13 mouse cellular contexts compared by ENCODE assay signal in genomic region chr14:13459333-13459732, GRCm38 (mm10).
DNase-seq lines count a peak whose midpoint lies in the region; ATAC-seq and TF ChIP-seq lines count a peak whose summit lies in the region.
"Had no signal": no experiment of that assay in that cellular context is flagged by ENCODE, and none has a peak within 500 bp of the region (broad histone marks: within the 10 kb centered on the region; RNA-seq: fewer than 3 reads in every experiment).

No protein-coding gene starts in this region.

- H3K4me2 ChIP-seq in lung, embryonic 14.5 days, result no peak overlapping the region
- H3K4me2 ChIP-seq: liver, embryonic 11.5 days had no signal

- no peak for DNase-seq in frontal cortex, postnatal 25 days (ENCODE audit: low spot score in 2 of 2)
- DNase-seq in lung, embryonic 14.5 days, result peak; percentile 31
- DNase-seq in lung, postnatal 36 days, result no peak
- DNase-seq in NIH3T3 (ENCODE audit: low read depth), result peak; percentile 21
- peak; percentile 26 for DNase-seq in retina, embryonic 14.5 days (ENCODE audit: low spot score)
- DNase-seq in gastrocnemius, postnatal 14 days, result no peak
- no peak for DNase-seq in thymus, adult 18-20 months
- DNase-seq: heart, adult 2 months; heart, postnatal 36 days; kidney, adult 8-10 months had no signal

- no peaks in the 10 kb centered on the region for H3K27me3 ChIP-seq in lung, embryonic 14.5 days (ENCODE audit: insufficient read depth, low read length)

- ATAC-seq in frontal cortex, adult (ENCODE audit: low TSS enrichment), result peak; percentile 96
- ATAC-seq in lung, embryonic 14.5 days (ENCODE audit: insufficient read depth), result no peak
- ATAC-seq: activated CD4-positive, CD25-positive, alpha-beta regulatory T cell, adult 4 months had no signal

- no peak overlapping the region for H3K9ac ChIP-seq in lung, embryonic 14.5 days

- no peaks in the 10 kb centered on the region for H3K36me3 ChIP-seq in lung, embryonic 14.5 days (ENCODE audit: insufficient read depth)

- intact Hi-C loops in gastrocnemius, postnatal 14 days (cut with DNase I; ENCODE audit: low total_unique reads), result no loop called here

- no peak overlapping the region for H3K27ac ChIP-seq in lung, embryonic 14.5 days (ENCODE audit: low read depth)
- H3K27ac ChIP-seq: heart, adult 2 months had no signal

- H3K4me3 ChIP-seq in lung, embryonic 14.5 days (ENCODE audit: low read depth, low read length), result no peak overlapping the region
- H3K4me3 ChIP-seq: heart, adult 2 months had no signal

- TF ChIP-seq CTCF in lung, embryonic 14.5 days (IDR thresholded peaks at IDR 0.05; ENCODE audit: low read depth), result peak; percentile 41

- H3K9me3 ChIP-seq in lung, embryonic 14.5 days (ENCODE audit: low read depth, low read length), result no peaks in the 10 kb centered on the region

- no peaks in the 10 kb centered on the region for H3K4me1 ChIP-seq in lung, embryonic 14.5 days (ENCODE audit: insufficient read depth)

- WGBS in lung, embryonic 14.5 days, result 7% methylated on average over 1 of the region's 1 CpGs

Comparison
In these comparisons a context has a peak if more than half of its experiments do, and no peak if none do; other contexts are left out.
1. DNase-seq: peak in lung, embryonic 14.5 days (single experiment), NIH3T3 (single experiment) and retina, embryonic 14.5 days (single experiment); none in frontal cortex, postnatal 25 days (0 of 2), lung, postnatal 36 days (single experiment), gastrocnemius, postnatal 14 days (single experiment) and thymus, adult 18-20 months (0 of 2).